Mouse (Mus musculus) midbrain, embryonic 15.5 days (tissue): ENCODE data around the gene Ppp2ca. TPM values are rescaled to one million over a fixed set of nuclear protein-coding genes. Genes with fewer than 3 reads are reported as not detected.

Experiments
- ATAC-seq: fragments of 200-750 bp; cut with Nextera tagmentation; replicated peaks from 2 replicates; pipeline ENCODE4 v1.8.0; 2017; ENCODE audit warnings: moderate TSS enrichment
- H3K27ac ChIP-seq: fragments of 300-500 bp; sonication (generic); 2 replicates; pipeline ENCODE4 v1.5.1; 2015; ENCODE audit warnings: mild to moderate bottlenecking, inconsistent platforms
- H3K27me3 ChIP-seq: fragments of 300-500 bp; sonication (generic); replicated peaks from 2 replicates; pipeline ENCODE4 v1.6.1; 2015; ENCODE audit warnings: inconsistent platforms
- H3K36me3 ChIP-seq: fragments of 300-500 bp; sonication (generic); replicated peaks from 2 replicates; pipeline ENCODE4 v1.6.1; 2015; ENCODE audit warnings: inconsistent platforms
- H3K4me1 ChIP-seq: fragments of 300-500 bp; sonication (generic); 2 replicates; pipeline ENCODE4 v1.6.1; 2015; ENCODE audit warnings: inconsistent platforms
- H3K4me2 ChIP-seq: fragments of 300-500 bp; sonication (generic); 2 replicates; pipeline ENCODE4 v1.6.1; 2015; ENCODE audit warnings: inconsistent platforms, mild to moderate bottlenecking, moderate library complexity
- H3K4me3 ChIP-seq: fragments of 300-500 bp; sonication (generic); 2 replicates; pipeline ENCODE4 v1.5.1; 2015; ENCODE audit warnings: mild to moderate bottlenecking, inconsistent platforms
- H3K9ac ChIP-seq: fragments of 300-500 bp; sonication (generic); 2 replicates; pipeline ENCODE4 v1.6.1; 2015; ENCODE audit warnings: mild to moderate bottlenecking, inconsistent platforms
- H3K9me3 ChIP-seq: fragments of 300-500 bp; sonication (generic); 2 replicates; pipeline ENCODE4 v1.6.1; 2016; ENCODE audit warnings: inconsistent platforms
- WGBS: fragments of 180-500 bp; shearing (Covaris S2); methylation state at CpG from one replicate; pipeline ENCODE4 v1.1.7; 2015; ENCODE audit warnings: mixed read lengths; 5-methylcytosine and 5-hydroxymethylcytosine counted together
- polyA plus RNA-seq: library from polyadenylated mRNA; unstranded; fragments of >200 nt; fragmentation: Nextera tagmentation; extraction: Ambion mirVana; gene quantifications from 2 replicates; pipeline ENCODE4 v1.2.1, GENCODE M21; 2015

Ppp2ca gene
- polyA plus RNA-seq, 1 experiment from 2014 or later = 127 TPM

DNA sequence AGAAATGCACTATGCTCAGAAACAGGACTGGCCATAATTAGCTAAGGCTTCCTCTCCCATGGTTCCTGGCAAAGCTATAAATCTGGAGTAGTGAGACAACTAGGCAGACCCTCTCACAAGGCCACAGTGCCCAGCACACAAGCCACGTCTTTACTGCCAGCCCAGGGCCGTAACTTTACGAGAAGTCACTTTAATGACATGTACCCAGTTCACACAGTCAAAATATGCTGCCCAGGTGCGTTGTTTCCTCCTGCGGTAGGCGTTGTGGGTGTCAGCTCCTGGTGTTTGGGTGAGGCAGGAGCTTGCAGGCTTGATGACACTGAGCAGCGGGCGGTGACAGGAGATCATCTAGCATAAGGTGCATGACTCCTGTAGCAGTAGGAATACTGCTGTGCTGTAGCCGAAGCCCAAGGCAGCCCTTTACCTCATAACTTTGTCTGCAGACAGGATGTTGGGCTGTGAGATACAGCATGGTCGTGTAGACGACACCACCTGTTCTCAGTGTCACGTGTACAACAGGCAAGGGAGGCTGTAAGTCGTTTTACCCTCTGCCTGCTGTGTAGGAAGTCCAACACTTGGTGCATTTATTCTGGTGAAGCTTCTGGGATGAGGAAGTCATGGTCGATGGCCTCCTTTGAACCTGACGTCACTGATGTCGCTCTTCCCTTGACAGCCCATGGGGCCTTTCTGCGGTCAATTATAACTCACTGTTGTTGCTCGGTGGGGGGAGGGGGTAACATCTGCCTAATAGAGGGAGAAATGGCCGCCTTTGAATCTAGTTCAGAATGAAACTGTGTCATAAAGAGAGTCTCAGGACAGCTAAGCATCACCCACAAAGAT, 22.5 kb upstream of the Ppp2ca start:
- Histone ChIP-seq H3K4me1 (peaks cover 5% of the 10 kb centered on the region), H3K4me3 (no peak overlapping the region), H3K4me2 (no peak overlapping the region), H3K27me3 (no peaks in the 10 kb centered on the region), H3K27ac (no peak overlapping the region), H3K36me3 (no peaks in the 10 kb centered on the region), H3K9ac (no peak overlapping the region), H3K9me3 (no peaks in the 10 kb centered on the region)
- WGBS = 76% methylated on average over 19 of the region's 19 CpGs
- no peak for ATAC-seq

DNA sequence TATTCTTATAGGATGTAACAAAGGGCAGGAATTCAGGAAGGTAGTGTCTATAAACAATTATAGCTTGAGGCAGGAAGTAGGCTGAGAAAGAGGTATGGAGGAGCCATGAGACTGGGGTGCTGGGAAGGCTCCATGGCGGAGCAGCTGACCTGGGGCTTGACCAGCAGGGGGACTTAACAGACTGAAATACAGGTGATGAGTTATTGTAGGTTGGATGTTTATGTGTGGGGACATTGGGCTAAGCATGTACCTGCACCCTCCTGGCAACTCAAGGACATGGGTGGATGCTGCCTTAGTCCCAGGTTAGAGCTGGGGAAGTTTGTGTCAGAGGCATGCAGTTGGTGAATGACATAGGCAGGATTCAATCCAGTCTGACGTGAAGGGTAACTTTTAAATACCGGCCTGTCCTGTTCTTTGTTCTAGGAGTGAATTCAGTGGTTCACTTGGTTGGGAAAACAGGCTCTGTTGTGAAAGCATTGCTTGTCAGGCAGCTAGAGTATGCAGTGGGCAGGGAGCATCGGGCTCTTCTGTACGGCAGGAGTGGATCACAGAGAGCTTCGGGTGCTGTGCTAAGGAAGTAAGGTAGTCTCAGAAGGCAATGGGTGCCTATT, 21.6 kb upstream of the Ppp2ca start:
- Histone ChIP-seq H3K27me3 (no peaks in the 10 kb centered on the region), H3K4me3 (no peak overlapping the region), H3K4me1 (peaks cover 5% of the 10 kb centered on the region), H3K27ac (no peak overlapping the region), H3K9ac (no peak overlapping the region), H3K4me2 (no peak overlapping the region), H3K36me3 (no peaks in the 10 kb centered on the region), H3K9me3 (no peaks in the 10 kb centered on the region)
- no peak for ATAC-seq
- 90% methylated on average over 6 of the region's 6 CpGs for WGBS

GRCm38 (mm10) chr11:52077939-52078338, 20.5 kb upstream of the Ppp2ca start:
- Histone ChIP-seq H3K4me2 (no peak overlapping the region), H3K36me3 (no peaks in the 10 kb centered on the region), H3K4me1 (peaks cover 5% of the 10 kb centered on the region), H3K9me3 (no peaks in the 10 kb centered on the region), H3K27ac (no peak overlapping the region), H3K27me3 (no peaks in the 10 kb centered on the region), H3K4me3 (no peak overlapping the region), H3K9ac (no peak overlapping the region)
- 92% methylated on average over 4 of the region's 4 CpGs for whole genome bisulfite sequencing
- no peak for ATAC-seq

DNA sequence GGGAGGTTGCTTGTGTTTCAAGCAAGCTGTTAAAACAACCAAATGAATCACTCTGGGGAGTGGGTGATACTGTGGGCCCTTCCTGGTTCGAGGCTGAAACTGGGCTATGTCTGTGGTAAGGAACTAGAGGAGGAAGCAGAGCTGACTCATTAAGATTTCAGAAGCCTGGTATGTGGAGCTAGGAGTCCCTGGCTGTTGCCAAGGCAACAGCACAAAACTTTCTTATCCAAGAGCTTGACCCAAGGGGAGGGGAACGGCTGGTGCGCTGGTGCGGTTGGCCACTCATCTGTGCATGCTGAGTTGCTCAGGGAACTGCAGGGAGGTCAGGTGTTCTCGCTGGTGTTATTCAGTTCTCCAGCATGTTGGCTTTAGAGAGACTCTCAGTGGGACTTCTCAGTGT, 18.5 kb upstream of the Ppp2ca start:
- Histone ChIP-seq H3K4me1 (peaks cover 5% of the 10 kb centered on the region), H3K36me3 (no peaks in the 10 kb centered on the region), H3K4me3 (no peak overlapping the region), H3K4me2 (no peak overlapping the region), H3K27me3 (no peaks in the 10 kb centered on the region), H3K9me3 (no peaks in the 10 kb centered on the region), H3K9ac (no peak overlapping the region), H3K27ac (no peak overlapping the region)
- no peak for ATAC-seq
- 3% methylated on average over 5 of the region's 5 CpGs for WGBS

GRCm38 (mm10) chr11:52080656-52081055, 17.8 kb upstream of the Ppp2ca start:
- Histone ChIP-seq H3K27ac (no peak overlapping the region), H3K9me3 (no peaks in the 10 kb centered on the region), H3K4me1 (peaks cover 5% of the 10 kb centered on the region), H3K4me2 (no peak overlapping the region), H3K36me3 (no peaks in the 10 kb centered on the region), H3K27me3 (no peaks in the 10 kb centered on the region), H3K9ac (no peak overlapping the region), H3K4me3 (no peak overlapping the region)
- 94% methylated on average over 2 of the region's 2 CpGs for WGBS
- no peak for ATAC-seq

GRCm38 (mm10) chr11:52085857-52086203, 12.7 kb upstream of the Ppp2ca start:
- 0 out of 2 replicates have a peak, but pooled peaks cover 11% of the 10 kb centered on the region for H3K4me1 ChIP-seq
- WGBS = 47% methylated on average over 4 of the region's 4 CpGs
- H3K4me2 ChIP-seq = peak overlapping the region; percentile 4; the same call in 1 of the 2 replicates
- peak overlapping the region; percentile 76 for H3K27ac ChIP-seq
- no peaks in the 10 kb centered on the region for H3K36me3 ChIP-seq
- no peaks in the 10 kb centered on the region for H3K27me3 ChIP-seq
- ATAC-seq = peak; percentile 76
- H3K9ac ChIP-seq = no peak overlapping the region
- no peaks in the 10 kb centered on the region for H3K9me3 ChIP-seq
- H3K4me3 ChIP-seq = no peak overlapping the region

DNA sequence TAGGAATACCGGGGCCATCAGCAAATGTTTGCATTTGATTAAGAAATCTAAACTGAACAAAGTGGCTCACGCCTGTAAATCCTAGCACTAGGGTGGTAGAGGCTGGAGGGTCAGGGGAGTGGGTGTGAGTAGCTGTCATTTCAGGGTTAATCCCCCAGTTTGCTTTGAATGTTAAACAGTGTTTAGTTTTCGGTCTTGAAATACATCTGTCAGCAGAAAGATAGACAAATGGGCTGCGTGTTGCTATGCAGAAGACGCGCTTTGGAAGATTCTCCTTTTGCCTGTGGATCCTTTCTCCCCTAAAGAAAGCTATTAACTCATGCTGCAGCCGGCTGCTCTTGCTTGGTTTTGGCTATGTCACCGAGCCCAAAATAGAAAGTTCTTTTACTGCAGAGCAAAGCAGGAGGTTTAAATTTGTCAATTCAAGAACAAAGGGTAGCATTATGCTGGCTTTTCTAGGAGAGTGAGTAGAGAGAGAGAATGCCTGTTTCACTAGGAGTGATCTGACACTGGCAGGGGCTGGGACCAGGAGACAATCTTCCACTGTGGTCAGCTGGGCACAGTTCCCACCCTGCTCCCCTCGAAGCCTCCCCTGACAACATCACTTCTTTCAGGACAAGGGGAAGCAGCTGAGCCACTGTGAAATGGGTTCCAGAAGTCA, 12.1 kb upstream of the Ppp2ca start:
- Histone ChIP-seq H3K4me2 (peak overlapping the region; percentile 4; the same call in 1 of the 2 replicates), H3K9ac (no peak overlapping the region), H3K27ac (peak overlapping the region; percentile 76), H3K9me3 (no peaks in the 10 kb centered on the region), H3K4me3 (no peak overlapping the region), H3K4me1 (0 out of 2 replicates have a peak, but pooled peaks cover 11% of the 10 kb centered on the region), H3K36me3 (no peaks in the 10 kb centered on the region), H3K27me3 (no peaks in the 10 kb centered on the region)
- WGBS = 28% methylated on average over 9 of the region's 9 CpGs
- peak; percentile 89 for ATAC-seq

- no peak overlapping the region for H3K27ac ChIP-seq
- H3K36me3 ChIP-seq = no peaks in the 10 kb centered on the region
- WGBS = 79% methylated on average over 8 of the region's 8 CpGs
- no peak for ATAC-seq
- 0 out of 2 replicates have a peak, but pooled peaks cover 11% of the 10 kb centered on the region for H3K4me1 ChIP-seq
- no peaks in the 10 kb centered on the region for H3K27me3 ChIP-seq
- H3K9me3 ChIP-seq = no peaks in the 10 kb centered on the region
- H3K4me3 ChIP-seq = no peak overlapping the region
- H3K9ac ChIP-seq = no peak overlapping the region
- no peak overlapping the region for H3K4me2 ChIP-seq
Observed at GRCm38 (mm10) chr11:52089291-52089690, 9.2 kb upstream of the Ppp2ca start.

DNA sequence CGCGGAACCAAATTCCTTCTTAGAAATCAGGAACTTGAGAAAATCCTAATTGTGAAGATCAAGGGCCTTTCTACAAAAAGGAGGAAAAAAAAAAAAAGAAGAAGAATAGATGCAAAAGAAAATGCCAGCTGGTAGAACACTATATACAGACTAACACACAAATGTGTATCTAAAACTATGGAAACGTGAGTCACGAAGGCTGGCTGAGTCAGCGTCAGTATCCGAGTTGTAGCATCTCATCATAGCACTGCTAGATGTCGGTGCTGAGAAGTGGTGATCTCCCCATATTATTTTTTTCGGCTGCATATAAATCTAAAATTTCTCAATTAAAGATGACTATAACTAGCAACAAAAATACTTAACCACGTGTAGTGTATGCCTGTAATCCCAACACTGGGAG, 7.2 kb upstream of the Ppp2ca start:
- Histone ChIP-seq H3K9ac (no peak overlapping the region), H3K4me2 (no peak overlapping the region), H3K4me1 (0 out of 2 replicates have a peak, but pooled peaks cover 5% of the 10 kb centered on the region), H3K27ac (no peak overlapping the region), H3K4me3 (no peak overlapping the region), H3K9me3 (no peaks in the 10 kb centered on the region), H3K36me3 (no peaks in the 10 kb centered on the region), H3K27me3 (no peaks in the 10 kb centered on the region)
- no peak for ATAC-seq
- 90% methylated on average over 9 of the region's 9 CpGs for WGBS

GRCm38 (mm10) chr11:52094568-52094967, 3.9 kb upstream of the Ppp2ca start:
- H3K27me3 ChIP-seq = no peaks in the 10 kb centered on the region
- no peak overlapping the region for H3K9ac ChIP-seq
- 67% methylated on average over 5 of the region's 5 CpGs for WGBS
- H3K9me3 ChIP-seq = no peaks in the 10 kb centered on the region
- peaks cover 8% of the 10 kb centered on the region for H3K4me1 ChIP-seq
- no peak overlapping the region for H3K27ac ChIP-seq
- no peak overlapping the region for H3K4me3 ChIP-seq
- no peak for ATAC-seq
- no peak overlapping the region for H3K4me2 ChIP-seq
- no peaks in the 10 kb centered on the region for H3K36me3 ChIP-seq

- no peaks in the 10 kb centered on the region for H3K27me3 ChIP-seq
Observed at GRCm38 (mm10) chr11:52097016-52097415, 1.5 kb upstream of the Ppp2ca start.

DNA sequence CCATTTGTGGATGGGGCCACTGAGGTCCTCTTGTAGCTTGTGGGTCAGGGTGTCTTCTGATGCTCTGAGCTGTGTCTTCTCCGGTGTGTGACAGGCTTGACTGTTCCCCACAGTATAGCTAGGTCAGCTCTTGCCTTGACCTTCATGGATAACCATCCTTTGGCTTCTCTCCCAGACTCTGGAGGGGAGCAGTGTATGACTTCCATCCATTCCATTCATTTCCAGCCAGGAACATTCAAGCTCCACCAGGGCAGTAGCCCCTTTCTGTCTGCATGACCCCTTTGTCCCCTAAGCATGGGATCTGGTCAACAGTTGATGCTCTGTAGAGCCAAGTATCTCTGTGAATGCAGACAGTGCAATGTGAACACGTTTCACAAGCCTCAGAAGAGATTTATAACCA, 885 bp upstream of the Ppp2ca start:
- Histone ChIP-seq H3K27me3 (no peaks in the 10 kb centered on the region), H3K4me3 (peak overlapping the region; percentile 96; the same call in 1 of the 2 replicates)

More at GRCm38 (mm10) chr11:52097016-52097415, 1.5 kb upstream of the Ppp2ca start:
- H3K9me3 ChIP-seq = no peaks in the 10 kb centered on the region
- no peak for ATAC-seq
- no peaks in the 10 kb centered on the region for H3K36me3 ChIP-seq
- H3K4me3 ChIP-seq = no peak overlapping the region
- peaks cover 32% of the 10 kb centered on the region for H3K4me1 ChIP-seq
- H3K27ac ChIP-seq = no peak overlapping the region
- H3K4me2 ChIP-seq = no peak overlapping the region
- 79% methylated on average over 3 of the region's 3 CpGs for WGBS
- no peak overlapping the region for H3K9ac ChIP-seq

More for the DNA sequence above, 885 bp upstream of the Ppp2ca start:
- Histone ChIP-seq H3K36me3 (no peaks in the 10 kb centered on the region), H3K27ac (peak overlapping the region; percentile 99; the same call in 1 of the 2 replicates), H3K9me3 (no peaks in the 10 kb centered on the region), H3K9ac (no peak overlapping the region), H3K4me1 (peaks cover 33% of the 10 kb centered on the region), H3K4me2 (peak overlapping the region; percentile 75)
- WGBS = 86% methylated on average over 2 of the region's 2 CpGs
- no peak for ATAC-seq
